Mouse (Mus musculus): ENCODE measurements around the gene Zdhhc19. TPM values are rescaled to one million over a fixed set of nuclear protein-coding genes. Genes with fewer than 3 reads are reported as not detected.
"Not testable (repeated sequence)": the region's sequence is repeated elsewhere in the genome, so short reads cannot be mapped to it uniquely, and the experiment has no call there.

The Zdhhc19 gene
- total RNA-seq, 2 experiments from 2014 or later = not detected

DNA sequence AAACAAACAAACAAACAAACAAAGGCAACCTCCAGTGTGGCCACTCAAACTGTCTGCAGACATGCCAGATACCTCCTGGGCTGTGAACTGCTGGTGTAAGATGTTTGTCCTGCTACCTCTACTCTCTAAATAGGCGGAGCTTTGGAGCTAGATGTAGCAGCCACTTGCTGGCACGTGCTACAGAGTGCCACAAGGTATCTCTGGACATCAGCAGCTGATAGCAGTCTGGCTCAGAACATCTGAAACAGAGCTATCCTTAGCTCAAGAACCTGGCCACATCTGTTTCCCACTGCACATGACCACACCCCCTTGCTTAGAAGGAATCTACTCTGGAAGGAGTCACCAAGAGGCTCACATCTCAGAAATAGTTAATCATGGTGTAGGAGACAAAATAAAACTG, 10.9 kb upstream of the Zdhhc19 start:
- DNase-seq (ENCODE audit: low spot score) = no peak
- intact Hi-C loops (cut with DNase I) = no loop called here

DNA sequence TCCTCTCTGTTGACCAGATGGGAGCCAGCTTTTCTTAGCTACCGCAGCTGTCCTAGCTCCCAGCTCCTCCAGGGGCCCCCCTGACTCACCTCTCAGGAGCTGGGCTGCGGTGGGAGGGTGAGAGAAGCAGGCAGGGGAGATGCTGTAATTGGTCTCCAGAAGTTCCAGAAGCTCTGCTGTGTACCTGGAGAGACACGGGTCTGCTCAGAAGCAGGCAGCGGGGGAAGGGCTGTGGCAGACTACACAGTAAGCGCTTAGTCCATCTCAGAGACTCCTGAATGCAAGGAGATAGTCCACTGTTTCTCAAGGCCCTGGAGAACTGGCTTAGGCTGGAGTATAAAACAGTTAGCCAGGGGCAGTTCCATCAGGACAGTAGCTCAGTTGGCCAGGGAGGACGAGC, 10.0 kb upstream of the Zdhhc19 start:
- DNase-seq (ENCODE audit: low spot score) = no peak
- intact Hi-C loops (cut with DNase I) = no loop called here

DNA sequence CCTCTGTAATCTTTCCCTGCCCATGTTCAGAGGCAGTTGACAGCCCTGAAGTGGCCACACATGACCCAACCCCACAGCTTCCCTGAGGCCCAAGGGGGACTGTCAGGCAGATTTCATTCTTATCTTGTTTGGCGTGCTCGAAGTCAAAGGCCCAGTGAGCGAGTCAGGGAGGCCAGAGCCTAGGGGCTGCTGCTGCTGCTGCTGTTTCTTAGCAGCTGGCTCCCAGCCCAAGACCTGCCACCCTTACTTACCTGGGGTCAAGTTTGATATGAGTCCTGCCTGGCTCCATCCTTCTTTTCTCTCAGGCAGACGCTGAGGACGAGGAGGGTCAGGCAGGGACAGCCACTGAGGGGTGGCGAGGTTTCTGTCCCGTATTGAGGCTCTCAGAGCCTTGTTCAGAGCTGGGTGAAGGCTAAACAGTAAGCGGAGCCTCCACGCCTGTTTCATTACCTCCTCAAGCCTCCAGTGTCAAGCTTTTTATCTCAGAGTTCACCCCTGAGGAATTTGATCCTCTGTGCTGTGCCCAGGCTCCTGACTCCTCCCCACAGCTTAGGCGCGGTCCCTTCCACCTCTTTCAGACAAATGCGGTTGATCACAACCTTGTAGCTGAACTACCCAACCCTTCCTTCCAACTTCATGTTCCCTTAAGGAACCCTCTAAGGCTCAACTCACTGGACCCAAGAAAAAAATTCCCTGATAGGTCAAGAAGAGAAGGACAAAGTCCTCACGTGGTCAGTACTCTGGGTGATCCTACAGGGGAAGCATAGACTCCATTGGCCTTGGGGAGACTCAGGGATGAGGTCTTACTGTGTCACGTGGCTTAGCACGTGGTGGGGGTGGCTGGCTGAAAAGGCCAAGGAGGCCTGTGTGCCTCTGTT, 8.6 kb upstream of the Zdhhc19 start, which contains the start of gene Slc51a:
Gene Slc51a, minus strand, starts transcription at position 646 of the 878 bp plus-strand sequence.
- intact Hi-C loops (cut with DNase I) = no loop called here
- no peak for DNase-seq (ENCODE audit: low spot score)

DNA sequence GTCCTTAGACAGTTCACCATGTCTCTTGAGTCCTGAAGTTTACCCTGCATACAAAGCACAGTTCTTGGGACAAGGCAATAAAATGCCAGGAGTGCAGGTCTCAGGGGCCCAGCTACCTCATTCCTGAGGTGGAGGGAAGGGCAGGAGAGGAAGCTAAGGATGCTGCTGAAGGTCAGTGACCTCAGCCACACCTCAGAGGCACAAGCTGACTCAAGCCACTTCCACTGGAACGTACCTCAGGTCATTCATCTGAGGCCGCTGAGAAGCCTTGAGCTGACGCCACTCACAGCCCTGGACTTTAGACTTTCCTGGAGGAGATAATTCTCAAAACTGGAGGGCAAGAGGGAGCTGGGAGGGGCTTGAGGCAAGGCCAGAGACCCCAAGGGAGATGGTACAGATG, 7.1 kb upstream of the Zdhhc19 start:
- intact Hi-C loops (cut with DNase I) = no loop called here
- DNase-seq (ENCODE audit: low spot score) = no peak

DNA sequence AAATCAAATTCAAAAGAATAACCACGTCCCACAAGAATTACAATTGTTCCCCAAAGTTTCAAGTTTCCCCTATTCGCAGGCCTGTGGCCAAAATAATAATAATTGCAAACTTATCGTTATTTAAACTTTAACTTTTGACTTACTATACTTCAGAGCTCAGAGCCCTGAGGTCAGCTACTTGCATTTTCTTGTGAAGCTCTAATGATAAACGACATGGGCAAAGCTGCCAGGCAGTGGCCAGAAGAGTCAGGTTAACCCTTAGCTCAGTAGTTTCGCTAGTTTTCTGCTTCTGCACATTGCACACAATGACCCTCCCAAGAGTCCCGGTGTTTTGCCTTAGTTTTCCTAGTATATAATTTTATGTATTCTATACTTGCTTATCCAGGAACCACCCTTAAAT, 1.7 kb upstream of the Zdhhc19 start:
- DNase-seq (ENCODE audit: low spot score); intact Hi-C loops (cut with DNase I): not testable (repeated sequence)

DNA sequence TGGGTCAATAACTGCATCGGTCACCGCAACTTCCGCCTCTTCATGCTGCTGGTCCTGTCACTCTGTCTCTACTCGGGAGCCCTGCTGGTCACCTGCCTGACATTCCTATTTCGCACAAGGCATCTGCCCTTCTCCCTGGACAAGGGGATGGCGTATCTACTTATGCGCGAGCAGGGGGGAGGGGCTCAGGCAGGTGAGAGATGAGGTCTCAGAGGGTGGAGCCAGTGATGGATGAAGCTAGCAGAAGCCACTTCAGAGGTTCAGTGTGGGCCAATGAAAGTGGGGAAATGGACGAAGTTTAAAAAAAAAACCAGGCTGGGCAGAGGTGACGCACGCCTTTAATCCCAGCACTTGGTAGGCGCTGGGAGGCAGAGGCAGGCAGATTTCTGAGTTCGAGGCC, 2.9 kb downstream of the Zdhhc19 start:
- intact Hi-C loops (cut with DNase I) = loop anchor here (5.0 kb wide), 2 partner anchors 237 to 382 kb away; no protein-coding TSS in a partner anchor
- no peak for DNase-seq (ENCODE audit: low spot score)

DNA sequence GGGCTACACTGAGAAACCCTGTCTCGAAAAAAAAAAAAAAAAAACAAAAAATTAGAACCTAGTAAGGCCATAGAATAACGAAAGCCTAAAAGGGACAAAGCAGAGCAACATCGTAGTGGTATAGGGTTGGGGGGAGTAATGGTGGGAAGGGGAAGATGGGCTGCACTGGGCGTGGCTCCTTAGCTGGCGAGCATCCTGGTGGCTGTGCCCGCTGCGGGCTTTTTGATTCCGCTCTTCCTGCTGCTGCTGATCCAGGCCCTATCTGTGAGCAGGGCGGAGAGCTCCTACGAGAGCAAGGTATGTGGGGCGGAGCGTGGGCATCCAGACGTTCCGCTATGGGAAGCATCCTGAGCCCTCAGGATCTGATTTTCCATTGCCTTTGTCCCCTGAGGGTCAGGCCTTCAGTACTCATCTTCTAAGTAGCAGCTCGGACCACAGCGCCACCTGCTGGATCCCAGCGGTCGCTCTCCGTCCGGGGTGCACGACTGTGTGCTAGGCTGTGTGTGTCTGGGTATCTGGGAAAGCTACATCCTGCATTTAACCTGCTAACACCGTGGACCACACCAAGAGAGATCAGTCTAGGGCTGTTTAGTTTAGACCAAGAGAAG, 3.5 kb downstream of the Zdhhc19 start:
- DNase-seq (ENCODE audit: low spot score) = peak; percentile 42
- intact Hi-C loops (cut with DNase I) = loop anchor here (5.0 kb wide), 2 partner anchors 237 to 382 kb away; no protein-coding TSS in a partner anchor

DNA sequence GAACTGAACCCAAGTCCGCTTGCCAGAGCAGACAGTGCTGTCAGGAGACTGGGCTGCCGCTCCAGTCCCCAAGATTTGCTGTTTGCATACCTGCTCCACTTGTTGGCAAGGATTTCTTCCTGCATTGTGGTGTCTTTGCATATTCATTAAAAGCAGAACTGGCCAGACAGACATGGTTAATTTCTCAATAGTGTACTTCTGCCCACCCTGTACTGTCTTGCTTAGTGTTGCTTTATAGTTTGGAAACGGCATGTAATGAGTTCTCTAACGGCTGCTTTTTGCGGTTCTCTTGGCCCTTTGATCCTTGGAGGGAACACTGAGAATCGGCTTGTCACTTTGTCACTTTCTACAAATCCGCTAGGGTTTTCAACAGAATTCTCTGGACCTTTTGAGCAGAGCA, 5.4 kb downstream of the Zdhhc19 start:
- intact Hi-C loops (cut with DNase I) = no loop called here
- DNase-seq (ENCODE audit: low spot score) = no peak

DNA sequence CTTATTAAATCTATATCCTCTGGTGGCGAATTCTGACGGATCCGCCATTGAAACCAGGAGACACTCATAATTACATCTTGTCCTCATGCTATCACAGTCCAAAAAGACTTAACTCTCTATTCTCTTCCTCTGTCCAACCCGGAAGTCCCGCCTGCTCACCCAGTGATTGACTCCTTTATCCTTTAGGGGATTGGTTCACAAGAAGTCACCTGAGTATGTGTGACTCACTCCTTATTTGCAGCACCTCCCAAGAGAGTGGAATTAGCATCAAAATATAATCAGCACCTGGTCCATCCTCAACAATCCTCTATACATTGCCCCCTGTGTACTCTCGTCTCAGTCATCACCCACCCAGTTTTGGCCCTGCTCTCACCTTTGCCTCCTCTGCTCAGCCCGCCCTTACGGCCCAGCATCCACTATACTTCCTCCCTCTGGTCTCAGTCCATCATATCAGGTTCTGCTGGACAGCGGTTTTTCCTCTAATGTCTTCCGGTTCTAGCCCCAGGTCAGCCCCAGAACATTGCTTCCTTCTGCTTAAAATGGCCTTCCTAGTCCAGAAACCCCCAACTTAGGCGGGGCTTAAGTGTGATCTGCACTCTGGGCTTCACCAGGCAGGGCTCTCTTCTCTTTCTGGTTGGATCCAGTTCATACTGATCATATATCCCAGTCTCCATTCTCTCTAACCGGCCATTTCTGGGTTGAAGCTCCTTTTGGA, 6.7 kb downstream of the Zdhhc19 start:
- intact Hi-C loops (cut with DNase I) = no loop called here
- DNase-seq (ENCODE audit: low spot score) = no peak

DNA sequence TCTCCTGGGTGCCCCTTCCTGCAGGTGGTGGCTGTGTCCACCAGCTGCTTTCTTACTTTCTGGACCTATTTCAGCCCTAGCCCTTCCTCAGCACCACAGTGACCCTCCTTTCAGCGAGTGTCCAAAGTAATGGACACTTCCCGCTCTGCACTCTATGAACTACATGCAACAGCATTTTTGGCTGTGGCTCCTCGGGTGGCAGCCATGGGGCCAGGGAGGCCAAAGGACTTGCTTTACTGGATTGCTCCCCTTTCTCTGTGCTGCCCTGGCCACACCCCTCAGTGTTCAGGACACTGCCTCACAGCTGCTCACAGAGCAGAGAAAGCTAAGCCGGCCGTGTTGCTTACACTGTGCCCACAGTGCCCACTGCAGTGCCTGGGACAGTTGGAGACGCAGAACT, 7.6 kb downstream of the Zdhhc19 start:
- intact Hi-C loops (cut with DNase I) = no loop called here
- DNase-seq (ENCODE audit: low spot score) = no peak

DNA sequence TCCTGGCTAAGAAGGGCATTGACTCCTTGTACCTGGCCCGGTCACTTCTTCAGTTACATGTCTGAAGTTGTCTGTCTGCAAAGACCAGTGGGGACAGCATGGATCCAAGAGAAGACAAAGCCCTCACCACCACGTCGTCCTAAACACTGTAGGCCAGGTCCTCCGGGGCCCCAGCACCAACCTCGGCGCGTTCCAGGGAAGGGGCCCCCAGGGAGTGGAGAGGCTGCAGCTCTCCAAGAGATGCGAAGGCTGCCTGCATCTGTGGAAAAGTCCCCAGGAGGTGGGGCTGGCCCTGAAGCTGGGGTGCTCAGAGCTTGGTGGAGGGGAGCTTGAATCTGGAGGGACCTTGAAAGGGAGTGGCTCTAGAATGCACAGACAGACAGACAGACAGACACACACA, 10.2 kb downstream of the Zdhhc19 start:
- intact Hi-C loops (cut with DNase I) = loop anchor here (5.0 kb wide), 1 partner anchor 181 kb away; no protein-coding TSS in a partner anchor
- no peak for DNase-seq (ENCODE audit: low spot score)

DNA sequence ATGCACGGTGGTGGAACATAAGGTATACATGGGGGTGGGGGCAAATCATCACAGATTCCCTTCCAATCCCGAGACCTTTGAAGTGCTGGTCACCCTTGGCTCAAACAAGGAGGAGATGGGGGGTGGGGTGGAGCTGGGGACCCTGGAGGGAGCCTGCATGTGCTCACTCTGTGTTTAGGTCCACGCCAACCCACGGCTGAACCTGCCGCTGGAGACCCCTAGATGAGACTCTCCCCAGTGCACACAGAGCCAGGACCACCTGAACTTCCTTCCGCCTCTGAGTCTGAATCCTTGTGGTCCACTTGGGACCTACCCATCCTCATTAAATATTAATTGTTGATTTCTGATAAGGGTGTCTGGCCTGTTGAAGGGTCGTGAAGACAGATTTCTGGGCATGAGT, 10.8 kb downstream of the Zdhhc19 start:
- intact Hi-C loops (cut with DNase I) = loop anchor here (5.0 kb wide), 1 partner anchor 180 kb away; no protein-coding TSS in a partner anchor
- no peak for DNase-seq (ENCODE audit: low spot score)

DNA sequence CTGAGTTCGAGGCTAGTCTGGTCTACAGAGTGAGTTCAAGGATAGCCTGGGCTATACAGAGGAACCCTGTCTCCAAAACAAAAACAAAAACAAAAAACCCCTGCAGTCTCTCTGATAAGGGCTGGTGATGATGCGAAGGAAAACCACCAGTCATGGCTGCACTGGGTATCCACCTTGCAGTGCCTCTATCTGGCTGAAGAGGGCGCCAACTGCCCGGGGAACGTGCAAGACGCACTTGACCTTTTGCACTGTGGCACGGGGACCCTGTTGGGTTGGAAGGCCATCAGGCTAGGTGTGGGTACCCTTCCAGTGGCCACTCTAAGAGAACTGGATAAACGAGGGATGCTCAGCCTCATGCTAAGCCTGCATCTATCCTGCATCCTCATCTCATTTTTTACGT, 11.3 kb downstream of the Zdhhc19 start:
- intact Hi-C loops (cut with DNase I) = loop anchor here (5.0 kb wide), 1 partner anchor 180 kb away; no protein-coding TSS in a partner anchor
- no peak for DNase-seq (ENCODE audit: low spot score)

DNA sequence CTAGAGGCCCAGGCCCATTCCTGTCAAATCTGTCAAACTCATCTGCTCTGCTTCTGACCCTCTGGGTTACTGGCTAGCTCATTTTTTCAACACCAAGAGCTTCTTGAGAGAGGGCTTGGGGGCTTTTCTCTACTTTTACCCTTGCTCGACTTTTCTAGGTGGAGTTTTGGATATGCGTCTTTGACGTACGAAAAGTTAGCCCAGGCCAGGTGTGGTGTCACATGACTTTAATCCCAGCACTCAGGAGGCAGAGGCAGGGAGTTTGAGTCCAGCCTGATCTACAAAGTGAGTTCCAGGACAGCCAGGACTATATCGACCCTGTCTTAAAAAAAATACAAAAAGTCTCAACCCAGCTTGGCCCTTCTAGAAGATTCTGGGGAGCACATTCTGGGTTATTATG, 12.0 kb downstream of the Zdhhc19 start:
- intact Hi-C loops (cut with DNase I) = loop anchor here (2.0 to 5.0 kb wide), 2 partner anchors 101 to 179 kb away; partner anchors contain the start of gene Tfrc
- DNase-seq (ENCODE audit: low spot score) = no peak

DNA sequence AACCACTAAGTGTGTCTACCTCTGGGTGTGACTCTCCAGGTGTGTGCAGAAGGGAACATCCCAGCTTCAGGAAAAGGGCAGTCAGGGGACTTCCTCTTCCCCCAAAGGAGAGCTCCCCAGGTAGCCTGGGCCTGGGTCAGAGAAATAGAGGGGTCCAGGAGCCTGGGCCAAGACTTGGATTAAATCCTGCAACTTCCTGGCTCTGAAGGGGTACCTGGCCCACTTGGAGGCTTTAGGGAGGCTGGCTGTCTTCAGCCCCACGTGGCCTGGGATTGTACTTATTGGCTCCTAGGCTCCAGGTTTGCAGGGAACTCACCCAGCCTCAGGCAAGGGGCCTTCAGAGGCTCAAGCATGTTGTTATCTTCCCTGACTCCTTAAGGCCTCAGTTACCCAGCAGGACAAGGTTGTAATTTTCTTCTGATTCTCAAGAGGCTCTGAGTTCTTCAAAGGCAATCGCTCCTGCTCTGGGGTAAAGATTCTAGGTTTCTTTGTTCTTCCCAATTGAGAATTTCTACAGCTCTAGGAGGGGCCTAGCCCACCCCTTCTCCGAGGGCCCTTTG, 12.5 kb downstream of the Zdhhc19 start:
- DNase-seq (ENCODE audit: low spot score) = no peak
- intact Hi-C loops (cut with DNase I) = loop anchor here (2.0 to 5.0 kb wide), 2 partner anchors 100 to 179 kb away; partner anchors contain the start of gene Tfrc

DNA sequence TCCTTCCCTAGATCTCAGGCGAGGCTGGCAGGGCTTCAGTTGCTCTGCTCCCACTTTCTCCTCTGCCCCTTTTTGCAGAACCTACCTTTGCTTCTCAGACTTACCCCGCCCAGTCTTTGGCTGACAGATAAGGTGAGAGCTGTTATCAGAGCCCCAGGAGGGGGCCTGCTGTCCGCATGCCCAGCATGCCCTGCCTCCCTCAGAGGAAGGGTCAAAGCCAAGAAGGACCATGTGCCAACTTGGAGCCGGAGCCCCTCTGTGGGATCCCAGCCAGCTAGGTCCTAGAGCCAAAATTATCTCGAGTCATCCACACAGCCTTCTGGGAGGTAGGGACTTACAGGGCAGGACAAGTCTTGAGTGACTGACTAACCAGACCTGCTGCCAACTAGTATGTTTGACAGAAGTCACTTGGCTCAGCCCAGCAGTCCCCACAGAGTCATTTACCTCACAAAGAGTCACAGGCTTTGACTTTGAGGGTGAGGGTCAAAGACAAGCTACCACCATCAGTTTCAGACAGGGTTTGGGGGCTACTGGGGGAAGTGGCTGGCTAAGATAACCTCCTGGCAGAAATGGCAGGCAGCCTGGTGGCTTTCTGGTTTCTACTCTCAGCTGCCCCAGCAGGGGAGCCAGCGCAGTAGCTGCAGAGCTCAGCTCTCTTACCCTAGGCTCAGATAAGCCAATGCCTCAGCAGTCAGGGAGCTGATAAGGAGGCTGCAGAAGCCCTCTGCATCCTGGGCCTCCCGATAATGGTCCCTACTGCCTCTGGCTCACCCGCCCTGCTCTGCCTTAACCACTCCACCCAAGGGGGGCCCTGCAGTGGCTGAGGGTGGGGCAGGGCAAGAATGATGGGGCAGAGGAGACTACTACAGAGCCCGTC, 13.2 kb downstream of the Zdhhc19 start:
- intact Hi-C loops (cut with DNase I) = loop anchor here (2.0 to 5.0 kb wide), 2 partner anchors 99 to 178 kb away; partner anchors contain the start of gene Tfrc
- no peak for DNase-seq (ENCODE audit: low spot score)

DNA sequence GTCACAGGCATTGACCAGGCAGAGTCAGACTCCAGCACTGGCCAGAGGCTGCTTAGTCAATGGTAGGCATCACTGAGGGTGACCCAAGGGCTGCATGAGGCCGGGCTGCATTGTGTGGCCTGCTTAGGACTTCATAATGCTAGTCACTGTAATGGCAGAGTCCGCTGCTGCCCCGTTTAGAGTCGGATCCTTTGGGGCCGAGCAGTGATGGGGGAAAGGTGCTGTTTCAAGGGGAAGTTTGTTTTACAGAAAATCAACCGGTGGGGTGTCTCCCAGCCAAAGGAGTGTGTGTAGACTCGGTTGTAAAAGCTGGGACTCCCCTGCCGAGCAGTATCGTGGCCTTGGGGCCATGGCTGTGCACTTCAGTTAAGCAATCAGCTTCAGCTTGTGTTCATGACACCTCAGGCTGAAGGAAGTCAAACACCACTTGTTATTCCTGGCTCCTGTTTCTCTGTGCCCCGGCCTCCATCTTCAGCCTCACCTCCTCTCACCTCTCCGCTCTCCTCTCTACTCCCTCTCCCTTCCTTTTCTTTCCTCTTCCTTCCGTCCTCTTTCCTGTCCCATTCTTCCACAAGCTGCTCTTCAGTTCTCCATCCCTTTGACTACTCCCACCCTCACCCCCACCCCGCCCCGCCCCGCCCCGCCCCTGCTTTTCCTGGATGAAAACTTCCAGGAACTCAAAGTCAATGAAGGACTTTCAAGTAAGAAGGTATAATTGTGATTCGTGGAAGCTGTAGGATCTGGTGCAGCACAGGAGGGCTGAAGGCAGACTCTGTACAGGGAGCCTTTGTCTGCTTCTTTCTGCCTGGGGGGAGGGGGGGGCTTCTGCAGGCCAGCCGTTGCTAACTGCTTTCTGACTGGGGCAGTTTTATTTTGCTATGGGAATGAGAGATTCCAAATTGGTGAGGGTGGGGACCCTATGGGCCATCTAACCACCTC, 14.6 kb downstream of the Zdhhc19 start:
- intact Hi-C loops (cut with DNase I) = no loop called here
- no peak for DNase-seq (ENCODE audit: low spot score)

DNA sequence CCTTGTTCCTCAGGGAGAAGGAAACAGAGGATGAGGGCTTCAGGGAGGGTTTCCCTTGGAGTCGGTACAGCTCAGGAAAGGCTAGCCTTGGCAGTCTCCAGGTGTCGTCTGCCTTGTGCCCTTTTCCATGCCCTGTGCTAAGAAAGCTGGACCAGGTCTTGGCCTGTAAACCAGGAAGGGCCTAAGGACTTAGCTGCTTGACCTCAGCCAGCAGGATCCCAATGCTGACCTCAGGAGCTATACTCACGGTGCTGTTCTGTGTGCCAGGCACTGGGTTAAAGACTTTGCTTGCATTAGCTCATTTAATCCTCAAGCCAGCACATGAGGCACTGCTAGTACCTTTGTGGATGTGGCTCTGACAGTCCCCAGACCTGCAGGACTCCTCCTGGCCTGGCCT, 15.3 kb downstream of the Zdhhc19 start:
- intact Hi-C loops (cut with DNase I) = no loop called here
- DNase-seq (ENCODE audit: low spot score) = no peak

Data from heart, postnatal 25 days (tissue).